Mouse (Mus musculus) skeletal muscle tissue, adult 2 months (tissue): Measurements from ENCODE around the gene Fgr.
A peak's percentile ranks its signal among the peaks of the same experiment; 100 is the strongest.
"Not testable (repeated sequence)": the region's sequence is repeated elsewhere in the genome, so short reads cannot be mapped to it uniquely, and the experiment has no call there.

Experiments used
- DNase-seq: peaks from one replicate; pipeline ENCODE4 v3.0.0-alpha.2; 2012; ENCODE audit warnings: low read depth, low spot score

Gene Fgr

DNA sequence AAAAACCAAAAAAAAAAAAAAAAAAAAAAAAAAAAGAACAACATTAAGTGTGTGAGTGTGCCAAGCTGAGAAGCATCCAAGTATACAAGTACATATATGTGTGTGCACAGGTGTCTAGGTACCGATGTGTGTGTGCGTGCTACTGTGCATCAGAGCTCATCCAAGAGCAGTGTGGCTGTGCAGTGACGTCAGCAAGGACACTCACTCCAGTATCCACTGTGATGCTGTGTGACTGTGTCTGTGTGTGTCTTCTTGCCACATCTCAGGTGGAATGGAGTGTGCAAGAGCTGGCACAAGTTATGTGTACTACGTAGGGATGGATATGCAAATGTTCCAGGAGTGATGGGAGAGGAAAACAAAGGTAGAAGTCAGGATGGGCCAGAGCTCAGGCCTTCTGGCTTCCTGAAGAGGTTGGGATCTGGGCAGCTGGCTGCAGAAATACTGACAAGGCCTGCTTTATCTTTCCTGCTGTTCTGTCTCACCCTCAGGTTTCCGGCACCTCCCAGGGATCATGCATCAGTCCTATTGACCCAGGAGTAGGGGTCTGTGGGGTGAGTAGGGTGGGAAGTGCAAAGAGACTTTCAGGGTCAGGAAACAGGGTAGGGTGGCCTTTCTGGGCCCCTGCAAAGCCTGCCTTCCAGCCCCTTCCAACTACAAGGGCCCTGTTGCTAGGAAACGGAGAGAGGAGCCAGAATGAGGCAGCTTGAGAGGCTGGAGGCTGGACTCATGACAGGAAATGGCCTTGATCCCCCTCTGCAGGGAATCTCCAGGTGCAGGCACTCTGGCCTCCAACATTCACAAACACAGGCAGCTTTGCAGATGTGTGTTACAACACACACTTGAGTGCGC is 10.0 kb downstream of the Fgr start:
- DNase-seq, result no peak

DNA sequence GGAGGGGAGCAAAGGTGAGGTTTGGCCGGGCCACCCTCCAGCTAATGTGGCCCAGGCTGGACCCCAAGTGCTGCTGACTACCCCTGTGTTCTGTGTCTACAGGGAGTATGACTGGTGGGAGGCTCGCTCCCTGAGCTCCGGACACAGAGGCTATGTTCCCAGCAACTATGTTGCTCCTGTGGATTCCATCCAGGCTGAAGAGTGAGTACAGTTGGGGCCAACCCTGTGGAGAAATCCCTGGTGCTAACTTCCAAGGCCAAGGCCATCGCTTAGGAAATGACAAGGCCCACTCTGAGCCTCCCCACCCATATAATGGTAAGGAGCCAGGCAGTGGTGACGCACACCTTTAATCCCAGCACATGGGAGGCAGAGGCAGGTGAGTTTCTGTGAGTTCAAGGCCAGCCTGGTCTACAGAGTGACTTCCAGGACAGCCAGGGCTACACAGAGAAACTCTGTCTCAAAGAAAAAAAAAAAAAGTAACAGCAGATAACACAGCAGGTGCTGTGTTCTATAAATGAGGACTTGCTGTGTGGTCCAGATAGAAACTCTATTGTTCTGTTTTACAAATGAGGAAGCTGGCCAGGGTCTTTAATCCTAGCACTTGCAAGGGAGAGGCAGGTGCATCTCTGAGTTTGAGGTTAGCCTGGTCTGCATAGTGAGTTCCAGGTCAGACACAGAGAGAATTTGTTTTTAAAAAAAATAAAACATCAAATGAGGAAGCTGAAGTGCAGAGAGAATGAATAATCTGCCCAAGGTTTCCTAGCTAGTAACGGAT is 14.9 kb downstream of the Fgr start:
- no peak for DNase-seq

DNA sequence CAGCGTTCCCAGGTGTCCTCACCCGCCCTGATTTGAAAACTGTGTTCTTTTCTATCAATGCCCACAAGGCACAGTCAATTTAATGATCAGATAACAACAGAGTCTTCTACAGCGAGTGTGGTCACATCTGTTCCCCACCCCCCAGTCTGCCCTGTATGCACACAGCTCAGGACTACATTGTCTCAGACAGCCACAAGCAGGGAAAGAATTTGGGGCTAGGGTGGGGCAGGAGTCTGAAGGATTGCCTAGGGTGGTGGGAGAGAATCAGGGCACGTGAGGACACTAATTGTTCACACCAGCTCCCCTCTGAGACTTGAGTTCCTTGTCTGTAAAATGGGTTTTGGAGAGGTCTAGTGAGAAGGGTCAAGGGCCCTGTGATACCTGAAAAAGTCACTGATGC is 19.7 kb downstream of the Fgr start:
- DNase-seq, result no peak

DNA sequence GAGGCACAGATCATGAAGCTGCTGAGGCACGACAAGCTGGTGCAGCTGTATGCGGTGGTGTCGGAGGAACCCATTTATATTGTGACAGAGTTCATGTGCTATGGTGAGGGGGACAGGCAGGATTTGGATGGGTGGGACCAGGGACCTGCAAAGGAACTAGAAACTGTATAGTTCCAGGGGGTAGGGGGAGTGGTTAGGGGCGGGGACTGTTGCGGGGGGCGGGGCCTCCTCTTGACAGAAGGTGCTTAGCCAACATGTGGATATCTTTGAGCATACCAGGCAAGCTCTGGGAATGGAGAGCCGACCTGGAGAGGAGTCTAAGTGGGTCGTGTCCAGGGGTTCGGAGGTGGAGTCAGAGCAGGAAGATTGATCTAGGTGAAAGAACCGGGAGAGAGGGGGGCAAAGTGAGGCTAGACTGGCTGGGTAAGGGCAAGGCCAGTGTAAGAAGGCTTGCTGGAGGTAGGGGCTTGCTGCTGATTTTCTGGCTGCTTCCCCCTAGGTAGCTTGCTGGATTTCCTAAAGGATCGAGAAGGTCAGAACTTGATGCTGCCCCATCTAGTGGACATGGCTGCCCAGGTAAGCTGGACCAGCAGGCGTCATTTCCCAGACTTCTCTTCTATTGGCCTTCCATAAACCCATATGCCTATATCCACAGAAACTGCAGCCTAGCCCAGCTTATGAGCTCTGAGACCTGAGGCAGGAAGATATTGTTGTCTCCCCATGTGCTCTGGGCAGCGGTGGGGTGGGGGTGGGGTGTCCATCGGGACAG is 23.8 kb downstream of the Fgr start:
- DNase-seq, result no peak

DNA sequence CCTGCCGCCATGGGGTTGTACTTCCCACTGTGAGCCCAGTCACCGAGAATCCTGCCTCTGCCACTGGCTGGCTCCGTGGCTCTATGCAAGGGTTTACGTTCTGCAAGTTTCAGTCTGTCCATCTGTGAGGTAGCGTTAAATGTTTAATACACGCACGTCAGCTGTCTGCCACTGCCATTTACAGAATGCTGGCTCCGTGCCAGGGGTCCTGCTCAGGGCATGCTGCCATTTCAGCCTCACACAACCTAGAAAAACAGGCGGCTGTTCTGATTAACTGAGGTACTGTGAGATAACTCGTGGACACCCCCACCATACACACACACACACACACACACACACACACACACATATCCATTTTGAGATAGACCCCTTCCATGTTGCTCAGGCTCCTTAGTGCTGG is 29.0 kb downstream of the Fgr start:
- DNase-seq, result no peak

DNA sequence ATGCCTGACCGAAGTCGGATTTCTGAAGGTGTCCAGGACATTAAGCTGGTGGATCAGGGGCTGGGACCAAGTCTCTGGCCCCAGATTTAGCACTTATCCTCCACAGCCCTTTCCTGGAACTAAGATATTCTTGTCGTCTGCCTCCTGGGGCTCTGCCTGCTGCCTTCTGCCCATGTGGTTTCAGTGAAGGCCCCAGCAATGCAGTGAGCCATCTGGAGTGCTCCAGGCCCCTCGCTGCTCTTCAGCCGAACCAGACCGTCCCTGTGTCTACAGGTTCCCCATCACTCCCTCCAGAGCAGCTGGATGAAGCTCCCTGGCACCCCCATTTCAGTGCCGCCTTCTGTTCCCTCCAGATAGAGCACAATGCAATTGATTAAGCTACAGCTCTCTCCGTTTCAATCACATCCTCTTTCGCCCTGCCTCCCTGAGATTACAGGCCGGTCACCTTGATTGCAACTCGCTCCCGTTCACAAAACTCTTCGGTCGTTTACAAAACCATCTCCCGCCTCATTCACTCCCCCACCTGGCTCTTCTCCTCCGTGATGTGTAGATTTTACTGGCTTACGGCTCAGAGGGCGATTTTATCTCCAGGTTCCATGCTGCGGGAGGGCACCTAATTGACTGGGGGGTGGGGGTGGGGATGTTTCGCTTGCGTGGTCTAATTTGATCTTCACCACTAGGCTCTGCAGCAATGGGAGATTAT is 29.6 kb downstream of the Fgr start:
- DNase-seq, result no peak

DNA sequence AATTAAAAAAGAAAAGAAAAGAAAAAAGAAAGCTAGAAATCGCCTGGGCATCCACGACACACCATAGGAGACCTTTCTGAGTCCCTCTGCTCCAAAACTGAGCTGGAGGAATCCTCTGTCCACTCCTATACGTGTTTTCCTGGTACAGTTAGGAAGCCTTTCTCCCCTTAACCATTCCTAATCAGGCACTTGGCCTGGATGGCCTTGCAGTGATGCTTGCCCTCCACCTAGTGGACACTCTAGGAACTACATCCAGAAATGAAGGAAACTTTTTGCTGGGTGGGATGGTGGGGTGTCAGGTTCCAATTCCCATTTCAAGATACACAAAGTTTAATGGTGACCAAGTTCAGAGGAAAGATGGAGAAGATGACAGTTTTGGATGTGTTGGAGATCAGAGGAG is 31.3 kb downstream of the Fgr start:
- peak; percentile 68 for DNase-seq

DNA sequence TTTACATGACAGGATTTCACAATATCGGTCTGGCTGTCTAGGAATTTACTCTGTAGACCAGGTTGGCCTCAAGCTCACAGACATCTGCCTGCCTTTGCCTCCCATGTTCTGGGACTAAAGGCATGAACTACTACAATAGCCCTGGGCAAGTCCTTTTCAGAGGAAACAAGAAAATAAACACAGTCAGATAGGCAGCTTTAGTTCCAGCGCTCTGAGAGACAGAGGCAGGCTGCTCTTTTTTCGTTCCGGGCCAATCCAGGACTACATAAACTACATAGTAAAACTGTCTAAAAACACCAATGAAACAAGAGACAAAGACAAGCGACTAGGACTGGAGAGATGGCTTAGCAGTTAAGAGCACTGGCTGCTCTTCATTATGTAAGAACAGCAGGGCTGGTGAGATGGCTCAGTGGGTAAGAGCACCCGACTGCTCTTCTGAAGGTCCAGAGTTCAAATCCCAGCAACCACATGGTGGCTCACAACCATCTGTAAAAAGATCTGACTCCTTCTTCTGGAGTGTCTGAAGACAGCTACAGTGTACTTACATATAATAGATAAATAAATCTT is 32.1 kb downstream of the Fgr start:
- DNase-seq, result not testable (repeated sequence)

DNA sequence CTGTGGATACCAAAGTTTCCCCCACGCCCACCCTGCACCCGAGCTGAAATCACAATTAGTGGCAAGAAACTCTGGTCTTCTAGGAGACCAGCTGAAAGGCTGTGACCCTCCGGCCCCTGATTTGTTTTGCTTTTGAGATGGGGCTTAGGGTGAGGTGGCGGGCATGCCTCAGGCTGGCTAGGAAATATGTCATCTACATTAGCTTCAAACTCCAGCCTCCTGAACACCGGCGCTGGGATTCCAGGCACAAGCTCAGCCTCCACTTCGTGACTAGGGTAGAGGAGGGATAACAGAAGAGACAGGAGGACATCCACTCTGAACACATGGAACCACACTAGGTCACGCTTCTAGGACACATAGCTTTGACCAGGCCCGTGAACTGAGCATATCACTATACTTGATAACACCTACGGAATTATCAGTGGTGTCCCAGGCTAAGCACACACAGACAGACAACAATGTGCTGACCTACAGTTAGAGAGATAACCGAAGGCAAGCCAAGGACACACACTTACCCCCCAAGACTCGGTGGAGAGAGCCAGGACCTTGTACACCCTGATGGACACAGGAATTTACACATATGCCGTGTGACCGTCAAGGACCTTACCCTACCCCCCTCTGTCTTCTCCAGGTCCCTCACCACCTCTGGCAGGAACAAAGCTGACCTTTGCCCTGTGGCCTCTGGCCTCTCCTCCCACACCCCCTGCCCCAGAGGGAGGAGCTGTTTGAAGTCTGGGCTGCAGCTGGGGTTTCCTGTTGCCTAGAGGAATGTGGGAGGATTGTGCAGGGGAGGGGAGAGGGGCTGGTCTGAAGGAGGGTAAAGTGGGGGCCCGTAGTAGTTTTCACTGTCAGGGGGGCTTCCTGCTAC is 33.9 kb downstream of the Fgr start:
- no peak for DNase-seq

DNA sequence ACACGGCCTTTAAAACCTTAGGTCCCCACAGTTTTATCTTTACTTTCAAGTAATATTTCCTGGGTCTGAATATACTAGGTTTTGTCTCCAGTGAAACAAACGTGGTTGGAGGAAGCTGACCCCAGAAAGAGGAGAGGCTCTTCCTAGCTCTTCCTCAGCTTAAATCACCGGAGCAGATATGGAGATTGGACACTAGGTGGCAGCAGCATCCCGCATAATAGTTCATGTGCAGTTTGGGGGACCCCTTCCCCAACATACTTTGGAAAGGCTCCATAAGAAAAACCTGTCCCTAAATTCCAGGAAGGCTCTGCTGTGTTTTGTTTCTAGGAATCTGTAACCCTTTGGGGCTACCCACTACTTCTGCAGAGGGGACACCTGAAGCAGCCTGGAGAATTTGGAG is 35.2 kb downstream of the Fgr start:
- DNase-seq, result no peak

DNA sequence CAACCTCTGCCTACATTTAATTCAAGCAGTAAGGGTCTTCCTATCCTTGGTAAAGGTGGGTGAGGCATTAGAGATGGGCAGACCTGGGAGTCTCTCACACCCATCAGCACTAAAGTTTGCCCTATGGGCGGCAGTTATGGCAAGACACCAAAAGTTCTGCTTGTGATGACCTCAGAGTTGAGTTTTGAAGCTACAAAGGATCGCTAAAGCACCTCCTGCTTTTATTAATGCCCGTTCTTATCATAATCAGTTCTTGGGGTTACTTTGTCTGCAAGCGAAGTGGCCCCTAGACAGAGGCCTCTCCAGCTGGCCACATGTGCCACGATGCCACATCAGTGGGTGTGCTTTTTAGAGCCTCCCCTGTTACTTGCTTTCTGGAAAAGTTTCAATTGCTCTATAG is 35.8 kb downstream of the Fgr start:
- DNase-seq, result no peak

DNA sequence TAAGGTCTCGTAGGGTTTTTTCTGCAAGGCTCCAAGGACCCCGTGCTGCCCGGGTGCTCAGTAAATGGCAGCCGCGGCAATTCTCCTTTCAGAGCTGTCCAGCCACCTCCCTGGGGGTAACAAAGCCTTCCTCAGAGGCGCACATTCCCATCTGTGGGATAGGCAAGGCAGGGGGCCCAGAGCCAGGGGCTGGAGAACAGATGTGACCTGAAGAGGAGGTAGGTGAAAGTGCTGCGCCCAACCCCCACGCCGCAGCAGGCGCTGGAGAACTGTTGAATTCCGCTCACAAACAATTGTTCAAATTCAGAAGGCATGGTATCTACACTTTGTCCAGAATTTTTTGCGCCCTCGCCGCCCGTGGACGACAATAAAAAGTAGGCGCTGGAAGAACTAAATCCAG is 36.7 kb downstream of the Fgr start:
- DNase-seq, result no peak

DNA sequence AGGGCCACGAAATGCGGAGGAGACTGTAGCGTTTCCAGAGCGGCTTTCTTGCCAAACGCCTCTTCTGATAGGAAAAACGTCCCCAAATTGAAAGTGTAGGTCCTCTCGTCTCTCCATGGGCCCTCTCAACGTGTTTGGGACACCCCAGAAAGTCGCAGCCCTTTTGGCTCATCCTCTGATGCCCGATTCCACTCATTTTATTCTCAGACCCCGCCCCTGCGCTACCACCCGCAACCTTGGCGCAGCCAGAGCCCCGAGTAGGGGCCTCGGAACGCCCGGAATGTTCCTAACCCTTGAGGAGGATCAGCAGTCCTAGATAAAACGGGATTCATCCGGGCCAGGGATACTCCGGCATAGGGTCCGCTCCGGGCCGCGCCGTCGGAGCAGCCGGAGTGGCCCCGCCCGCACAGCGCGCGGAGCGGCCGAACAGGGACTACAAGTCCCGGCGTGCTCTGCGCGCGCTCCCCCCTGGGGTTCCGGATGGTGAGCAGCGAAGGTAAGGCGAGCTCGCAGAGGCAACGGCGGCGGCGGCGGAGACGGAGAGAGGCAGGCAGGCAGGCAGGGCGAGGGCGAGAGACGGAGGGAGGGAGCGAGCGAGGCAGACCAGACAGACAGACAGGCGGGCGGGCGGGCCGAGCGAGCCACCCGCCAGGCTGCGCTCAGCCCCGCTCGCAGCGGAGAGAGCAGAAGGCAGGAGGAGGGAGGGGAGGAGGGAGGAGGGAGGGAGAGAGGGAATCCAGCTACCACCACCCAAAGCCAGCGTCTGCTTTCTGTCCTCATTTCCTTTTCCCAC is 37.3 kb downstream of the Fgr start, which contains the start of gene Ahdc1:
Gene Ahdc1 (plus strand): TSS at position 233 of the 793 bp plus-strand sequence.
- DNase-seq, result peak; percentile 85

DNA sequence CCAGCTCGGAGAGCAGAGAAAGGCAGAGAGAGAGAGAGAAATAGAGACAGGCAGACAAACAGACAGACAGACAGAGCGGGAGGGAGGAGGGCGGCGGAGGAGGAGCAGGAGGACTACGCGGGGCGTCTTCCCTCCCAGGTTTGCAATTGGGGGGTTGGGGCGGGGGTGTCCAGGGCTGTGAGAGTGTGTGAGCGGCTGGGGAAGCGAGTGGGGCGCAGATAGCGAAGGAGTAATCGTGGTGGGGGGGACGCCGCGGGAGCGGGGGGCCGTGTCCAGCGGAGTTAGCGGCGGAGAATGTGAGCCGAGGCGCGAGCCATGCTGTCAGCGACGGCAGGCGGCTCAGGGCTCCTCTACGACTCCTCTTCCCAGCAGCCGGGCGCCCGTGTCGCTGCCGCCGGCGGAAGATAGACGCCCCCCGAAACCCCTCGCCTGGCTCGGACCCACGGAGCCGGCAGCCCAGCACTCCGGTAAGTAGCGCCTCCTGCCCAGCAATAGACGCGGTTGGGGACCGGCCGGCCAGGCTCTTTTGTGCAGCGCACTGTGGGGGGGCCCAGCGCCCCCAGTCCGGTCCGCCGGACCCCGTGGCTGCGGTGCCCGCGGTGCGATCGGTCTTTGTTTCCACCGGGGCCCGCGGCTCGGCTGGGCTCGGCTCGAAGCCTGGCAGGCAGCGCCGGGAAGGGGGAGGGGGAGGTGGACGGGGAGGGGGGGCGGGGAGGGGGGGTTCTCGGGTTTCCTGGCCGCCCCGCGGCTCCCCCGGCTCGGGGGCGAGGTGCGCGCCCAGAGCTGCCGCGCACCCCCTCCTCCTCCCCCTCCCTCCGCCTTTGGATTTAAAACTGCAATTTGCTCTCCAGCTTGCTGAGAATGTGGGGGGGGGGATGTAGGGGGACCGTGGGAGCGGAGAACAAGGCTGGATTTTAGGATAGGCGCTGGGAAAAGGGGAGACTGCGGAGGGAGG is 38.2 kb downstream of the Fgr start:
- peak; percentile 36 for DNase-seq

DNA sequence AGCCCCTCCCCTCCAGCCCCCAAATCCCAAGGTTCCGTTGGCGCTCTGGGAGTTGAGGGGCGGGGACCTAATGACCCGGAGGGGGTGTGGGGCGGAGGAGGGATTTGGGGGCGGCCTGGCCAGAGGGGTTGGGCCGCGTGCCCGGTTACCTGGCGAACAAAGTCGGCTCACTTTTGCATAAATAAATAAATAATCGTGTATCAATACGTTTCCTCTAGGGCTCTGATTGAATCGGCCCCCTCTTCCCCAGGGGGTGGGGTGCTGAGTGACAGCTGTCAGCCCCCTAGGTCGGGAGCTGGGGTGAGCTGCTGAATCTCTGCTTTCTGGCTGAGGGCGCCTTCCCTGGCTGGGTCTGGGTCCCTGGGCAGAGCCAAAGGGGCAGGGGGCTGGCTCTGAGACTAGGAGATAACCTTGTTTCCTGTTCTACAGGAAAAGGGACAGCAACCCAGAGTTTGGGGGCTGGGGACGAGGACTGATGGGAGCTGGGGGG is 38.9 kb downstream of the Fgr start:
- DNase-seq, result peak; percentile 42

DNA sequence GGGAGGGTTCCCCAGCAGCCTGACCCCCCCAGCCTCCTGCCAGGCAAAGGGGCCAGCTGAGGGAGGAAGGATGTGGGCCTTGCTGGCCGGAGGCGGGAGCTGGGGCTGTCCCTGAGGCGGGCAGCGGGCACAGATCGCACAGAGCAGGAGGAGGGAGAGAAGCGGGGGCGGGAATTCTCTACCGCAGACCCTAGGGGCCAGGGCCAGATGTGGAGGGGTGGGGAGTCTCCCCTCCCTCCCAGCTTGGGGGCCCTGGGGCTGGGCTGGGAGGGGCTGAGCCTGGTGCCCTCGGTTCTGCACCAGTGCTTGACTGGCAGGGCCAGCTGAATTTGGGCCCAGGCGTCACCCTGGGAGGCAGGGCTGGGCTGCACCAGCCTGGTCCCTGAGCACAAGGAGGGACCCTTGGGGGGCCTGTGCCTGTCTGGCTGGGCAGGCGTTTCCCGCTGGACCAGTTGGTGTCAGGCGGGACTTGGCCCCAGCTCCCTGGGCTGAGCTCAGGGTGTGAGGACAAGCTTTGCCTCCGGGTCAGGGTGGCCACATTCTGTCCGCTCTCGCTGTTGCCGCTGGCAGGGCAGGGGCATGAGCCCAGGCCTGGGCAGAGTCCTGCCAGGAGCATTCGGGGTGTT is 39.5 kb downstream of the Fgr start:
- DNase-seq, result peak; percentile 76

DNA sequence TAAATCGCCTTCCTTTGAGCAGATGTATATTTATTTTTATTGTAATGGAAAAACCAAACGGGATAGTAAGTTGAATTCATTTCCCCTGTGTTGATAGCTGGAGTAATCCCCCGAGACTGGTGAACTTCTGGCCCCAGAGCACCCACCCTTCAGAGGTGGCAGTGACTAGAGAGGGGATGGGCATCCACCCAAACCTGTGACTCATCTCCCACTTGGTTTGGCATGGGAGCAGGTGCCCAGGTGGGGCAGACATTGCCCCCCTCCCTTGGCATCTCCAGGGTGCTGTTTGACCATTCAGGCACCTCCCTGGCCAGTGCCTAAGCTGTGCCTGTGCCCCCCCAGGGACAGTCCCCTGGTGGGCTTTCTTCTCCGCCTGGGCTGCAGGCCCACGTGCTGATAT is 40.2 kb downstream of the Fgr start:
- no peak for DNase-seq
